Mouse (Mus musculus): ENCODE measurements at regions not wholly inside any gene's neighbourhood (a gene's known extent, or its start where the extent isn't known, plus 50 kb on each side); places are given as distances from the start of the nearest gene placed in this dataset.

- DNase-seq (peak; percentile 82), ATAC-seq (ENCODE audit: insufficient read depth) (peak; percentile 94)
- Histone ChIP-seq H3K27me3 (ENCODE audit: insufficient read depth, low read length) (no peaks in the 10 kb centered on the region), H3K4me2 (no peak overlapping the region), H3K4me1 (ENCODE audit: insufficient read depth) (no peaks in the 10 kb centered on the region), H3K9ac (no peak overlapping the region), H3K27ac (ENCODE audit: low read depth) (no peak overlapping the region), H3K36me3 (ENCODE audit: insufficient read depth) (no peaks in the 10 kb centered on the region), H3K4me3 (ENCODE audit: low read depth, low read length) (no peak overlapping the region), H3K9me3 (ENCODE audit: low read depth, low read length) (no peaks in the 10 kb centered on the region)
- 45% methylated on average over 3 of the region's 3 CpGs for WGBS
- TF ChIP-seq CTCF (IDR thresholded peaks at IDR 0.05; ENCODE audit: low read depth), result no peak
Observed at GRCm38 (mm10) chr1:9434952-9435664, 1978.8 kb upstream of the A830018L16Rik start.

GRCm38 (mm10) chr1:9442937-9443336 is 1971.0 kb upstream of the A830018L16Rik start:
- DNase-seq, result no peak
- no peak for ATAC-seq (ENCODE audit: insufficient read depth)
- Histone ChIP-seq H3K36me3 (ENCODE audit: insufficient read depth) (no peaks in the 10 kb centered on the region), H3K27ac (ENCODE audit: low read depth) (no peak overlapping the region), H3K4me3 (ENCODE audit: low read depth, low read length) (no peak overlapping the region), H3K9ac (no peak overlapping the region), H3K9me3 (ENCODE audit: low read depth, low read length) (no peaks in the 10 kb centered on the region), H3K27me3 (ENCODE audit: insufficient read depth, low read length) (no peaks in the 10 kb centered on the region), H3K4me1 (ENCODE audit: insufficient read depth) (no peaks in the 10 kb centered on the region), H3K4me2 (no peak overlapping the region)
- TF ChIP-seq CTCF (IDR thresholded peaks at IDR 0.05; ENCODE audit: low read depth), result no peak

- Histone ChIP-seq H3K27me3 (ENCODE audit: insufficient read depth, low read length) (no peaks in the 10 kb centered on the region), H3K36me3 (ENCODE audit: insufficient read depth) (no peaks in the 10 kb centered on the region), H3K4me1 (ENCODE audit: insufficient read depth) (no peaks in the 10 kb centered on the region), H3K9me3 (ENCODE audit: low read depth, low read length) (no peaks in the 10 kb centered on the region), H3K4me3 (ENCODE audit: low read depth, low read length) (no peak overlapping the region), H3K27ac (ENCODE audit: low read depth) (no peak overlapping the region), H3K9ac (no peak overlapping the region), H3K4me2 (no peak overlapping the region)
- 36% methylated on average over 9 of the region's 9 CpGs for WGBS
- TF ChIP-seq CTCF (IDR thresholded peaks at IDR 0.05; ENCODE audit: low read depth), result peak; percentile 31; the same call in 1 of the 2 replicates
- no peak; the same call in 1 of the 2 replicates for ATAC-seq (ENCODE audit: insufficient read depth)
- DNase-seq, result peak; percentile 8
Observed at GRCm38 (mm10) chr1:9469512-9469911, 1944.4 kb upstream of the A830018L16Rik start.

- Histone ChIP-seq H3K27ac (ENCODE audit: low read depth) (no peak overlapping the region), H3K4me2 (no peak overlapping the region), H3K27me3 (ENCODE audit: insufficient read depth, low read length) (no peaks in the 10 kb centered on the region), H3K4me3 (ENCODE audit: low read depth, low read length) (no peak overlapping the region), H3K36me3 (ENCODE audit: insufficient read depth) (no peaks in the 10 kb centered on the region), H3K4me1 (ENCODE audit: insufficient read depth) (no peaks in the 10 kb centered on the region), H3K9ac (no peak overlapping the region), H3K9me3 (ENCODE audit: low read depth, low read length) (no peaks in the 10 kb centered on the region)
- WGBS, result 66% methylated on average over 6 of the region's 6 CpGs
- no peak for TF ChIP-seq CTCF (IDR thresholded peaks at IDR 0.05; ENCODE audit: low read depth)
- ATAC-seq (ENCODE audit: insufficient read depth), result no peak
- no peak for DNase-seq
Observed at GRCm38 (mm10) chr1:9470003-9470402, 1943.9 kb upstream of the A830018L16Rik start.

Data from lung, embryonic 14.5 days (tissue).